Mouse (Mus musculus) forebrain, embryonic 12.5 days (tissue): ENCODE measurements around the gene Rbms3. TPM values are rescaled to one million over a fixed set of nuclear protein-coding genes. Genes with fewer than 3 reads are reported as not detected.

Experiments used
- ATAC-seq: fragments of 200-750 bp; cut with Nextera tagmentation; 2 replicates; pipeline ENCODE4 v1.8.0; 2017; ENCODE audit warnings: moderate TSS enrichment; ENCODE audit not compliant: low FRiP score
- H3K27ac ChIP-seq: fragments of 300-500 bp; sonication (generic); 2 replicates; pipeline ENCODE4 v1.5.1; 2016; ENCODE audit warnings: mild to moderate bottlenecking
- H3K27me3 ChIP-seq: fragments of 300-500 bp; sonication (generic); 2 replicates; pipeline ENCODE4 v1.6.1; 2016; ENCODE audit warnings: mild to moderate bottlenecking
- H3K36me3 ChIP-seq: fragments of 300-500 bp; sonication (generic); replicated peaks from 2 replicates; pipeline ENCODE4 v1.6.1; 2016; ENCODE audit warnings: mild to moderate bottlenecking
- H3K4me1 ChIP-seq: fragments of 300-500 bp; sonication (generic); 2 replicates; pipeline ENCODE4 v1.6.1; 2016
- H3K4me2 ChIP-seq: fragments of 300-500 bp; sonication (generic); 2 replicates; pipeline ENCODE4 v1.6.1; 2016; ENCODE audit warnings: mild to moderate bottlenecking, moderate library complexity
- H3K4me3 ChIP-seq: fragments of 300-500 bp; sonication (generic); replicated peaks from 2 replicates; pipeline ENCODE4 v1.5.1; 2016; ENCODE audit warnings: mild to moderate bottlenecking
- H3K9ac ChIP-seq: fragments of 300-500 bp; sonication (generic); 2 replicates; pipeline ENCODE4 v1.6.1; 2016; ENCODE audit warnings: mild to moderate bottlenecking
- H3K9me3 ChIP-seq: fragments of 300-500 bp; sonication (generic); 2 replicates; pipeline ENCODE4 v1.6.1; 2016
- WGBS: fragments of 180-500 bp; shearing (Covaris S2); methylation state at CpG from one replicate; pipeline ENCODE4 v1.1.7; 2016; 5-methylcytosine and 5-hydroxymethylcytosine counted together
- polyA plus RNA-seq: library from polyadenylated mRNA; unstranded; fragments of >200 nt; fragmentation: Nextera tagmentation; extraction: Ambion mirVana; gene quantifications from 2 replicates; pipeline ENCODE4 v1.2.1, GENCODE M21; 2016

Rbms3 gene
- polyA plus RNA-seq, 1 experiment from 2014 or later: 14.1 TPM

GRCm38 (mm10) chr9:117583638-117584037 lies 46.1 kb downstream of the Rbms3 start:
- Histone ChIP-seq H3K27me3 (no peaks in the 10 kb centered on the region), H3K9me3 (no peaks in the 10 kb centered on the region), H3K4me2 (no peak overlapping the region), H3K36me3 (no peaks in the 10 kb centered on the region), H3K9ac (no peak overlapping the region), H3K4me1 (no peaks in the 10 kb centered on the region), H3K4me3 (no peak overlapping the region), H3K27ac (no peak overlapping the region)
- no peak for ATAC-seq
- 77% methylated on average over 7 of the region's 7 CpGs for WGBS

- Histone ChIP-seq H3K27ac (no peak overlapping the region), H3K27me3 (no peaks in the 10 kb centered on the region), H3K36me3 (no peaks in the 10 kb centered on the region), H3K9me3 (no peaks in the 10 kb centered on the region), H3K4me3 (no peak overlapping the region), H3K4me1 (no peaks in the 10 kb centered on the region), H3K4me2 (no peak overlapping the region), H3K9ac (no peak overlapping the region)
- 66% methylated on average over 6 of the region's 6 CpGs for WGBS
- no peak for ATAC-seq
These were observed 47.1 kb downstream of the Rbms3 start for GRCm38 (mm10) chr9:117582591-117582990.

- Histone ChIP-seq H3K36me3 (no peaks in the 10 kb centered on the region), H3K9ac (no peak overlapping the region), H3K4me3 (no peak overlapping the region), H3K4me1 (no peaks in the 10 kb centered on the region), H3K9me3 (no peaks in the 10 kb centered on the region), H3K4me2 (no peak overlapping the region), H3K27ac (no peak overlapping the region), H3K27me3 (no peaks in the 10 kb centered on the region)
- no peak for ATAC-seq
- WGBS: 83% methylated on average over 5 of the region's 5 CpGs
These were observed 58.4 kb downstream of the Rbms3 start for GRCm38 (mm10) chr9:117571186-117571855.

- 90% methylated on average over 7 of the region's 7 CpGs for WGBS
- H3K4me2 ChIP-seq: no peak overlapping the region
- H3K4me1 ChIP-seq: no peaks in the 10 kb centered on the region
- H3K9me3 ChIP-seq: no peaks in the 10 kb centered on the region
- no peaks in the 10 kb centered on the region for H3K27me3 ChIP-seq
- no peak for ATAC-seq
- no peak overlapping the region for H3K4me3 ChIP-seq
- no peaks in the 10 kb centered on the region for H3K36me3 ChIP-seq
- H3K9ac ChIP-seq: no peak overlapping the region
- H3K27ac ChIP-seq: no peak overlapping the region
These were observed 59.4 kb downstream of the Rbms3 start for GRCm38 (mm10) chr9:117570240-117570821.

- WGBS: 81% methylated on average over 10 of the region's 10 CpGs
- Histone ChIP-seq H3K9ac (no peak overlapping the region), H3K27me3 (no peaks in the 10 kb centered on the region), H3K27ac (no peak overlapping the region), H3K4me3 (no peak overlapping the region), H3K36me3 (no peaks in the 10 kb centered on the region), H3K9me3 (no peaks in the 10 kb centered on the region), H3K4me2 (no peak overlapping the region), H3K4me1 (no peaks in the 10 kb centered on the region)
- no peak for ATAC-seq
These were observed 63.4 kb downstream of the Rbms3 start for GRCm38 (mm10) chr9:117566293-117566692.

DNA sequence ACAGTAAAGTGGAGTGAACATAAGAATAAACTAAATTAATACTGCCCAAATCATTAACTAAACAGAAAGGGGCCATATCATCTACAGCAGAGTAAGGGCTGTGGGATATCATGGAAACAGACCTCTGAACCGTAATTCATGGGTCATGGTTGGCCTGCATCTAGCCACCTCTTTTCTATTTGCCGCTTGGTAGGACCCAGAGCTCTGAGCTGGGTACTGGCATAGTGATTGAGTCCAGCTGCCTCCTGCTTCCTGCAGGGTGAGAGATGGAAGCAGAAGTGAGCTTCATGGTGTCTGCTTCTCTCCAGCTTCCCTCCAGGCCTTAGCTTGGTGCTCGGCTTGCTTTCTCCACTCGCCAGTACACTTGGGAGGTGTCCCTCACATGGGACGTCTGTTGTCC lies 71.2 kb downstream of the Rbms3 start:
- Histone ChIP-seq H3K9ac (no peak overlapping the region), H3K36me3 (no peaks in the 10 kb centered on the region), H3K9me3 (no peaks in the 10 kb centered on the region), H3K4me2 (no peak overlapping the region), H3K27ac (no peak overlapping the region), H3K4me1 (no peaks in the 10 kb centered on the region; the same call in 1 of the 2 replicates), H3K4me3 (no peak overlapping the region), H3K27me3 (no peaks in the 10 kb centered on the region)
- no peak for ATAC-seq
- WGBS: 90% methylated on average over 5 of the region's 5 CpGs

GRCm38 (mm10) chr9:117554356-117554755 lies 75.4 kb downstream of the Rbms3 start:
- no peaks in the 10 kb centered on the region; the same call in 1 of the 2 replicates for H3K4me1 ChIP-seq
- no peak overlapping the region for H3K27ac ChIP-seq

GRCm38 (mm10) chr9:117529281-117529680 lies 100.4 kb downstream of the Rbms3 start:
- WGBS: 84% methylated on average over 2 of the region's 2 CpGs

More at GRCm38 (mm10) chr9:117554356-117554755, 75.4 kb downstream of the Rbms3 start:
- Histone ChIP-seq H3K4me3 (no peak overlapping the region), H3K9me3 (no peaks in the 10 kb centered on the region), H3K4me2 (no peak overlapping the region), H3K27me3 (no peaks in the 10 kb centered on the region), H3K36me3 (no peaks in the 10 kb centered on the region), H3K9ac (no peak overlapping the region)
- ATAC-seq: no peak

GRCm38 (mm10) chr9:117508941-117509340 lies 120.8 kb downstream of the Rbms3 start:
- no peak overlapping the region for H3K27ac ChIP-seq
- no peaks in the 10 kb centered on the region for H3K9me3 ChIP-seq
- ATAC-seq: no peak

More at GRCm38 (mm10) chr9:117529281-117529680, 100.4 kb downstream of the Rbms3 start:
- no peak overlapping the region for H3K4me3 ChIP-seq
- H3K27me3 ChIP-seq: no peaks in the 10 kb centered on the region
- H3K9ac ChIP-seq: no peak overlapping the region
- no peaks in the 10 kb centered on the region for H3K36me3 ChIP-seq
- no peak for ATAC-seq
- H3K27ac ChIP-seq: no peak overlapping the region
- no peaks in the 10 kb centered on the region for H3K4me1 ChIP-seq
- H3K4me2 ChIP-seq: no peak overlapping the region
- H3K9me3 ChIP-seq: no peaks in the 10 kb centered on the region

GRCm38 (mm10) chr9:117491866-117492265 lies 137.8 kb downstream of the Rbms3 start:
- Histone ChIP-seq H3K27me3 (no peaks in the 10 kb centered on the region), H3K9ac (no peak overlapping the region), H3K36me3 (no peaks in the 10 kb centered on the region), H3K4me3 (no peak overlapping the region), H3K27ac (no peak overlapping the region), H3K9me3 (no peaks in the 10 kb centered on the region), H3K4me1 (no peaks in the 10 kb centered on the region), H3K4me2 (no peak overlapping the region)
- 86% methylated on average over 2 of the region's 2 CpGs for WGBS
- ATAC-seq: no peak

More at GRCm38 (mm10) chr9:117508941-117509340, 120.8 kb downstream of the Rbms3 start:
- Histone ChIP-seq H3K4me1 (no peaks in the 10 kb centered on the region), H3K36me3 (no peaks in the 10 kb centered on the region), H3K4me3 (no peak overlapping the region), H3K27me3 (no peaks in the 10 kb centered on the region), H3K4me2 (no peak overlapping the region), H3K9ac (no peak overlapping the region)
- WGBS: 73% methylated on average over 11 of the region's 11 CpGs

- no peak for ATAC-seq
- H3K9ac ChIP-seq: no peak overlapping the region
- WGBS: 89% methylated on average over 5 of the region's 5 CpGs
These were observed 145.3 kb downstream of the Rbms3 start for GRCm38 (mm10) chr9:117484396-117484795.

DNA sequence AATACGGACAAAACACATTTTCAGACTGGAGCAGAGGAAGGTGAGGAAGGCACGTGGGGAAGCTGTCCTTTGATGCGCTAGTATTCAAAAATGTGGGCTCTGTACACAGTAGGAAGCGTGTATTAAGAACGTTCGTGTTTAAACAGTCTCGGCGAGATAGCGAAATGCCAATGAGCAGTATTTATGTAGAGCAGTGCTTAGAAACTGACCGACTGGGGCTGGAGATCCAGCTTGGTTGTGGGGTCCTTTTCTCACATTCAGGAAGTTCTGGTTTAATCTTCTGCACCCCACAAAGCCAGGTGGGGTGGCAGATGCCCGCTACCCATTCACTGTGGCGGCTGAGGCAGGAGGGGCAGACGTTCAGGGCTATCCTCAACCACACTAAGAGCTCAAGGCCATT lies 153.0 kb downstream of the Rbms3 start:
- Histone ChIP-seq H3K9ac (no peak overlapping the region), H3K4me1 (no peaks in the 10 kb centered on the region), H3K4me2 (no peak overlapping the region), H3K4me3 (no peak overlapping the region), H3K9me3 (no peaks in the 10 kb centered on the region), H3K27ac (no peak overlapping the region), H3K27me3 (no peaks in the 10 kb centered on the region), H3K36me3 (no peaks in the 10 kb centered on the region)
- ATAC-seq: no peak
- WGBS: 71% methylated on average over 13 of the region's 13 CpGs

More at GRCm38 (mm10) chr9:117484396-117484795, 145.3 kb downstream of the Rbms3 start:
- Histone ChIP-seq H3K4me3 (no peak overlapping the region), H3K27ac (no peak overlapping the region), H3K4me1 (no peaks in the 10 kb centered on the region), H3K9me3 (no peaks in the 10 kb centered on the region), H3K4me2 (no peak overlapping the region), H3K36me3 (no peaks in the 10 kb centered on the region), H3K27me3 (no peaks in the 10 kb centered on the region)

- Histone ChIP-seq H3K4me1 (no peaks in the 10 kb centered on the region; the same call in 1 of the 2 replicates), H3K9me3 (no peaks in the 10 kb centered on the region), H3K4me2 (no peak overlapping the region), H3K9ac (no peak overlapping the region), H3K4me3 (no peak overlapping the region), H3K27me3 (no peaks in the 10 kb centered on the region), H3K27ac (no peak overlapping the region), H3K36me3 (no peaks in the 10 kb centered on the region)
- no peak for ATAC-seq
- 69% methylated on average over 10 of the region's 10 CpGs for WGBS
These were observed 176.9 kb downstream of the Rbms3 start for GRCm38 (mm10) chr9:117452816-117453215.
